Mouse (Mus musculus) testis, adult 2 months (tissue): ENCODE results near the gene Arhgef2.
"Not testable (repeated sequence)": the region's sequence is repeated elsewhere in the genome, so short reads cannot be mapped to it uniquely, and the experiment has no call there.

Experiments used
- CTCF ChIP-seq: fragments of 200-500 bp; IDR thresholded peaks from 2 replicates; pipeline ENCODE4 v1.5.1; 2012; ENCODE audit warnings: low read depth, mild to moderate bottlenecking, inconsistent platforms, low read length, moderate library complexity; ENCODE audit not compliant: control insufficient read depth, insufficient read depth, insufficient replicate concordance
- POLR2A ChIP-seq: fragments of 200-500 bp; IDR thresholded peaks from 2 replicates; pipeline ENCODE4 v1.6.1; 2012; ENCODE audit warnings: low read depth, mild to moderate bottlenecking, inconsistent platforms, low read length, moderate library complexity; ENCODE audit not compliant: control insufficient read depth

DNA sequence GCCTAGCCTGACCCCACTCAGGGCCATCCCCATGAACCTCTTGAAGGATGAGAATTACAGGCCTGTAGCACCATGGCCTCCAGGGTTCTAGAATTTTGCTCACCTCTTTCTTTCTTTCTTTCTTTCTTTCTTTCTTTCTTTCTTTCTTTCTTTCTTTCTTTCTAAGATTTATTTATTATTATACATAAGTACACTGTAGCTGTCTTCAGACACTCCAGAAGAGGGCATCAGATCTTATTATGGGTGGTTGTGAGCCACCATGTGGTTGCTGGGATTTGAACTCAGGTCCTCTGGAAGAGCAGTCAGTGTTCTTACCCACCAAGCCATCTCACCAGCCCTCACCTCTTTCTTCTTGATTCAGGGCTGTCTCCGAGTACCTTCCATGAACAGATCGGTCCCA, at the start of gene Arhgef2:
- TF ChIP-seq POLR2A, CTCF: not testable (repeated sequence)
